Comparison of ENCODE assay signal across 19 mouse cellular contexts in genomic region chr14:112002146-112002545, GRCm38 (mm10).
"Had no signal": no experiment of that assay in that cellular context is flagged by ENCODE, and none has a peak within 500 bp of the region (broad histone marks: within the 10 kb centered on the region; RNA-seq: fewer than 3 reads in every experiment).

No protein-coding gene starts in this region.

- H3K27me3 ChIP-seq: heart, embryonic 13.5 days; heart, embryonic 15.5 days; hindbrain, embryonic 12.5 days; intestine, embryonic 15.5 days; limb, embryonic 12.5 days; liver, embryonic 13.5 days had no signal

- H3K36me3 ChIP-seq: heart, embryonic 13.5 days; heart, embryonic 15.5 days; hindbrain, embryonic 12.5 days; intestine, embryonic 15.5 days; limb, embryonic 10.5 days; limb, embryonic 12.5 days; liver, embryonic 13.5 days had no signal

- DNase-seq: gastrocnemius, postnatal 14 days; gastrocnemius, postnatal 36 days; heart, adult 11 months; heart, adult 2 months; heart, postnatal 14 days; heart, postnatal 36 days; kidney, adult 18-20 months; kidney, adult 8-10 months; kidney, postnatal 10 days; kidney, postnatal 36 days; liver; liver, embryonic 13.5 days had no signal

- H3K4me3 ChIP-seq: heart, adult 2 months; heart, embryonic 13.5 days; heart, embryonic 15.5 days; hindbrain, embryonic 12.5 days; intestine, embryonic 15.5 days; limb, embryonic 10.5 days; limb, embryonic 12.5 days; liver, embryonic 13.5 days had no signal

- H3K27ac ChIP-seq: heart, adult 2 months; heart, embryonic 13.5 days; heart, embryonic 15.5 days; hindbrain, embryonic 12.5 days; hindbrain, embryonic 14.5 days; intestine, embryonic 15.5 days; limb, embryonic 10.5 days; limb, embryonic 12.5 days; liver, embryonic 13.5 days had no signal

- H3K9me3 ChIP-seq: heart, embryonic 13.5 days; heart, embryonic 15.5 days; hindbrain, embryonic 12.5 days; intestine, embryonic 15.5 days; limb, embryonic 10.5 days; limb, embryonic 12.5 days; liver, embryonic 13.5 days had no signal

- H3K4me1 ChIP-seq: heart, embryonic 13.5 days; heart, embryonic 15.5 days; hindbrain, embryonic 12.5 days; intestine, embryonic 15.5 days; limb, embryonic 10.5 days; limb, embryonic 12.5 days; liver, embryonic 13.5 days had no signal
